Mouse (Mus musculus): ENCODE data around the gene Klf2. TPM values are rescaled to one million over a fixed set of nuclear protein-coding genes. Genes with fewer than 3 reads are reported as not detected.
A peak's percentile ranks its signal among the peaks of the same experiment; 100 is the strongest.

Gene Klf2
- polyA plus RNA-seq, 1 experiment: 22.2 TPM

DNA sequence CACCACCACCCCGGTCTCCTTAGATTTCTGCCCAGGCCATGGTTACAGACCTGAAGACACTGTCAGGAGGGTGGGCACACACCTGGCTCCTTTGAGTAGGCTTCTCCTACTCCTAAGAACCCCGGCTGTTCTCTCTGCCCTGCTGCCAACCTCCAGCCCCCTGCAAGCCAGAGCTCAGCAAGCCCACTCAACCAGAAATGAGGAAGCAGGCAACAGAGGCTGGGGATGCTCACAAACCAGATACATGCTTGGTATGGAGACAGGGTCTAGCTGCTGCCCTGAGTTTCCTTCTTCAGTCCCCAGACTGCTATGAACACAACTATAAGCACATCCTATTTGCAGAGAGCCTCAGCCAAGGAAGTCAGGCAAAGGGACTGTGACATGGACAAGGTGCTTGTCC is 29.3 kb downstream of the Klf2 start:
- DNase-seq: no peak
- WGBS: 91% methylated on average over 2 of the region's 2 CpGs
- Histone ChIP-seq H3K36me3 (ENCODE audit: control insufficient read depth, insufficient read depth, low read length) (no peaks in the 10 kb centered on the region), H3K27me3 (replicated peaks; ENCODE audit: control insufficient read depth, insufficient read depth, low read length) (no peaks in the 10 kb centered on the region), H3K4me3 (ENCODE audit: insufficient read depth, low read depth, low read length) (no peak overlapping the region), H3K27ac (ENCODE audit: insufficient read depth, low read depth, low read length) (no peak overlapping the region), H3K4me1 (ENCODE audit: control insufficient read depth, insufficient read depth, low read length) (peaks cover 8% of the 10 kb centered on the region)
- TF ChIP-seq POLR2A (IDR thresholded peaks at IDR 0.05; ENCODE audit: low read depth, low read length) (no peak), CTCF (conservative IDR thresholded peaks at IDR 0.05; ENCODE audit: insufficient read depth, insufficient read length, low read depth, low read length) (no peak)

DNA sequence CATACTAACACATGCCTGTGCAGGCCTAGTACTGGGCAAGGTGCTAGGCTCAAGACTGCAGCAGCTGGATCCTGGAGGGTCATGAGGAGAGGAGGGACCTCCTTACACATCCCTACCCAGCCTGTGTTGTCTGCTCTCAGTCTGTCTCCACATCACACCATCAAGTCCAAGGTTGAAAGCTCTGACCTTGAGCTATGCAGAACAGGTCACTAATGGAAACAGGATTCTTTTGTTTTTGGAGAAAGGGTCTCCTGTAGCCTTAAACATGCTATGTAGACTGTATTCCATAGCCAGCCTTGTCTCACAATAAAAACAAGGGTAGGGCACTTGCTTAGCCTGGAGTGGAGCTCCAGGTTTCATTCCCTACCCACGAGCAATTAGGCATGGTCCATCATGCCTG is 30.1 kb downstream of the Klf2 start:
- 90% methylated on average over 1 of the region's 1 CpGs for WGBS
- DNase-seq: no peak
- no peaks in the 10 kb centered on the region for H3K27me3 ChIP-seq (replicated peaks; ENCODE audit: control insufficient read depth, insufficient read depth, low read length)
- no peak overlapping the region for H3K27ac ChIP-seq (ENCODE audit: insufficient read depth, low read depth, low read length)
- peaks cover 13% of the 10 kb centered on the region for H3K4me1 ChIP-seq (ENCODE audit: control insufficient read depth, insufficient read depth, low read length)
- TF ChIP-seq POLR2A (IDR thresholded peaks at IDR 0.05; ENCODE audit: low read depth, low read length) (no peak), CTCF (conservative IDR thresholded peaks at IDR 0.05; ENCODE audit: insufficient read depth, insufficient read length, low read depth, low read length) (no peak)
- H3K4me3 ChIP-seq (ENCODE audit: insufficient read depth, low read depth, low read length): no peak overlapping the region
- no peaks in the 10 kb centered on the region for H3K36me3 ChIP-seq (ENCODE audit: control insufficient read depth, insufficient read depth, low read length)

DNA sequence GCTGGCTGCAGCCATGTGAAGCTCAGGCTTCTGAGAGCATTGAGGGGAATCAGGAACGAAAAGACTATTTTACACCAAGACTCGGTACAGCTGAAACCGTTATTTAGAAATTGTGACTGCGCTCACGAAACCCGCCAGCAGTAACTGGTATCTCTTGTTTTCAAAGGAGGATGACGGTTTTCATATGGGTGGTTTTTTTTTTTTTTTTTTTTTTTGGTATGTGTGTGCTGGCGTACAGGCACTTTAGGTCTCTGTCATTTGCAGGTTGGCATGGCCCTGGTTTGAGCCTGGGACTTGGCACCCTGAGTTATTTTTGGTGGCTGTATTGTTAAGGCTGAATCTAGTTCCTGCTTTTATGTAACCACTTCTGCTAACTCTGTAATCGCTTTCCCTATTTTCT is 31.0 kb downstream of the Klf2 start:
- no peaks in the 10 kb centered on the region for H3K27me3 ChIP-seq (replicated peaks; ENCODE audit: control insufficient read depth, insufficient read depth, low read length)
- H3K4me1 ChIP-seq (ENCODE audit: control insufficient read depth, insufficient read depth, low read length): peaks cover 15% of the 10 kb centered on the region
- 86% methylated on average over 9 of the region's 9 CpGs for WGBS
- DNase-seq: no peak
- no peak for TF ChIP-seq POLR2A (IDR thresholded peaks at IDR 0.05; ENCODE audit: low read depth, low read length)
- TF ChIP-seq CTCF (conservative IDR thresholded peaks at IDR 0.05; ENCODE audit: insufficient read depth, insufficient read length, low read depth, low read length): no peak
- H3K36me3 ChIP-seq (ENCODE audit: control insufficient read depth, insufficient read depth, low read length): no peaks in the 10 kb centered on the region
- H3K27ac ChIP-seq (ENCODE audit: insufficient read depth, low read depth, low read length): no peak overlapping the region
- no peak overlapping the region for H3K4me3 ChIP-seq (ENCODE audit: insufficient read depth, low read depth, low read length)

DNA sequence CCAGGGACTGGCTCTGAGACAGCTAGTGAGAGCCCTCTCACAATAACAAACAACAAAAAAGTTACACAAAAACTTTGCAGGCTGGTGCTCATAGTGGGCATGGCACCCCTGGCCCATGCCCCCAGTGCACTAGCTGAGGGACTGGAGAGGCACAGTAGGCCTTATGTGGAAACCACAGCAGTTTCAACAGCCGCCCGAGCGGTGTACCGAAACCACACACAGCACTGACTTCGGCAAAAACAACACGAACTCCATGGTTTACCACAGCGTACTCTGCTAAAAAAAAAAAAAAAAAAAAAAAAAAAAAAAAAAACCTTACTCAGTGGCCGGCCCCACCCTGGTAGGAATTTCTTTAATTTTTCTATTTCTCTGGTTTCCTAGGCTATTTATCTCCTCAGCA is 31.9 kb downstream of the Klf2 start:
- DNase-seq: peak; percentile 23
- no peaks in the 10 kb centered on the region for H3K36me3 ChIP-seq (ENCODE audit: control insufficient read depth, insufficient read depth, low read length)
- TF ChIP-seq CTCF (conservative IDR thresholded peaks at IDR 0.05; ENCODE audit: insufficient read depth, insufficient read length, low read depth, low read length) (no peak), POLR2A (IDR thresholded peaks at IDR 0.05; ENCODE audit: low read depth, low read length) (no peak)
- peaks cover 15% of the 10 kb centered on the region for H3K4me1 ChIP-seq (ENCODE audit: control insufficient read depth, insufficient read depth, low read length)
- WGBS: 84% methylated on average over 8 of the region's 8 CpGs
- no peak overlapping the region for H3K4me3 ChIP-seq (ENCODE audit: insufficient read depth, low read depth, low read length)
- H3K27me3 ChIP-seq (replicated peaks; ENCODE audit: control insufficient read depth, insufficient read depth, low read length): no peaks in the 10 kb centered on the region
- no peak overlapping the region for H3K27ac ChIP-seq (ENCODE audit: insufficient read depth, low read depth, low read length)

DNA sequence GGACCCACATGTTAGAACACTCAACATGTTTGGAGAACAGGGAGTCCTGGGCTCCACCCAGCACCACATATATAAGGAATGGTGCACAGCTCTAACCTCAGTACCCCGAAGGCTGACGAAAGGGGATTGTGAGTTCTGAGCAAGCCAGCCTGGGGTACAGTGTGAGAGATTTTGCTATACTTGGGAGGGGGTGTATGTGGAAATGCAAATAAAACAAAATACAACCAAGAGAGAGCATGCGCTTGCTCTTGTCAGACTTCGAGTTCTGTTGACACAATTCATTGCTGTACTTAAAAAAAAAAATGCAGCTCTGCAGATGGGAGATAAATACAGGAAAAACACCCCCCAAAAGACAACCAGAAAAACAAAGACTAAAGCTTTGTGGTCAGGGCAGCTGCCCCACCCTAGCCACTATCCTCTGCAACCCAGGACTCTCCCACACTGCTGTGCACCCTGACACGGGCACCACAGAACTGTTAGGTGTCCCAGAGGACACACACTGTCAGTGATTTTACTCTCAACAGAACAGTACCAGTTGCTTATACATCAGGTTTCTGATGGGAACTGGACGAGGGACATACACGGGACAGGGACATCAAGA is 32.7 kb downstream of the Klf2 start:
- no peaks in the 10 kb centered on the region for H3K27me3 ChIP-seq (replicated peaks; ENCODE audit: control insufficient read depth, insufficient read depth, low read length)
- no peak for TF ChIP-seq CTCF (conservative IDR thresholded peaks at IDR 0.05; ENCODE audit: insufficient read depth, insufficient read length, low read depth, low read length)
- no peak for TF ChIP-seq POLR2A (IDR thresholded peaks at IDR 0.05; ENCODE audit: low read depth, low read length)
- H3K4me3 ChIP-seq (ENCODE audit: insufficient read depth, low read depth, low read length): no peak overlapping the region
- H3K4me1 ChIP-seq (ENCODE audit: control insufficient read depth, insufficient read depth, low read length): peaks cover 15% of the 10 kb centered on the region
- H3K36me3 ChIP-seq (ENCODE audit: control insufficient read depth, insufficient read depth, low read length): no peaks in the 10 kb centered on the region
- H3K27ac ChIP-seq (ENCODE audit: insufficient read depth, low read depth, low read length): no peak overlapping the region
- no peak for DNase-seq
- WGBS: 85% methylated on average over 7 of the region's 7 CpGs

DNA sequence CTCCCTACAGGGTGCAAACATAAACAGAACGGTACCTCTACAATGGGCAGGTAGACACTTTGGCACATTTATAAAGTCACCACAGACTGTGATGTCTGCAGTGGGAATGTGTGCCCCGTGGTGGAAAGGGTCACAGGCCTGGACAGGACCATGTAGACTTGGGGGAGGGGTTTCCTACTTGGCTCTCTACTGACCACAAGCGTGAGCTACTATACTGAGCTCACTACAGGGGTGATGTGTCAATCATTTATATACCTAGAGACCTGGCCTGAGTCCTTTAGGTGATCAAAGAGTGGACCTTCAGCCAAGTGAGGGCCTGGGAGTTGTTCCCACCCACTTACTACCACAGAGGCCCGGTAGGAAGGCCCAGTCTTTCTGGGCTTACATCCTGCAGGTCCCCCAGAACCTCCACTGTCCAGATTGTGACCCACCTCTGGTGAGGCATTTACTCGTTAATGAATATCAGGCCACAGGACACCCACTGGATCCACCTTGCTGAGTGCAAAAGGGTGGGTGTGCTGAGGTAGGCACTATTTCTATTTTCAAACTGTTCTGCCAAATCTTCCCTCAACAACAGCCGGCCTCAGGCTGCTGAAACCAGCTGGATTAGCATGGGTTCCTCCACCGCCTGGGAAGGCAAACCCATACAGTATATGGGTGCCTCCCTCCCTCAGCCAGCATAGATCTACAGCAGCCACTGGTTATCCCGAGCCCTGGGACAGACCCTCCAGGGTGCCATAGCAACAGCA is 34.3 kb downstream of the Klf2 start:
- no peak overlapping the region for H3K4me3 ChIP-seq (ENCODE audit: insufficient read depth, low read depth, low read length)
- peaks cover 15% of the 10 kb centered on the region for H3K4me1 ChIP-seq (ENCODE audit: control insufficient read depth, insufficient read depth, low read length)
- WGBS: 38% methylated on average over 8 of the region's 8 CpGs
- H3K36me3 ChIP-seq (ENCODE audit: control insufficient read depth, insufficient read depth, low read length): no peaks in the 10 kb centered on the region
- TF ChIP-seq CTCF (conservative IDR thresholded peaks at IDR 0.05; ENCODE audit: insufficient read depth, insufficient read length, low read depth, low read length): no peak
- no peak for TF ChIP-seq POLR2A (IDR thresholded peaks at IDR 0.05; ENCODE audit: low read depth, low read length)
- peak overlapping the region; percentile 82 for H3K27ac ChIP-seq (ENCODE audit: insufficient read depth, low read depth, low read length)
- DNase-seq: peak; percentile 77
- no peaks in the 10 kb centered on the region for H3K27me3 ChIP-seq (replicated peaks; ENCODE audit: control insufficient read depth, insufficient read depth, low read length)

DNA sequence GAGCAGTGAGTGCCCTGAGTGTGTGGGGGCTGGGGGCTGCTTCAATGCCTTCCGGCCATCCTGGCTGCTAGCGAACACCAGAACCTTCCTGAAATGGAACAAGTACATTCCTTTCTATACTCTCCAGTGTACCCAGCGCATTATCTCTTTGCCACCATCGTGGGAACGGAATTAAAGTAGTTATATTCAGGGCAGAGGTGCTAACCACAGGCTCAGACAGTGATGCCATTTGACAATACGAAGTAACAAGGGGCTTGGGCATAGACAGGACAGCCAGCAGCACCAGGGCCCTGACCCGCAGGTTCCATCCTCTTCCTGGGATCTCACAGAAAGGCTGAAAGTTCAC is 34.8 kb downstream of the Klf2 start:
- H3K27ac ChIP-seq (ENCODE audit: insufficient read depth, low read depth, low read length): peak overlapping the region; percentile 82
- H3K27me3 ChIP-seq (replicated peaks; ENCODE audit: control insufficient read depth, insufficient read depth, low read length): no peaks in the 10 kb centered on the region
- no peaks in the 10 kb centered on the region for H3K36me3 ChIP-seq (ENCODE audit: control insufficient read depth, insufficient read depth, low read length)
- peaks cover 15% of the 10 kb centered on the region for H3K4me1 ChIP-seq (ENCODE audit: control insufficient read depth, insufficient read depth, low read length)
- DNase-seq: no peak
- WGBS: 70% methylated on average over 7 of the region's 7 CpGs
- TF ChIP-seq POLR2A (IDR thresholded peaks at IDR 0.05; ENCODE audit: low read depth, low read length) (no peak), CTCF (conservative IDR thresholded peaks at IDR 0.05; ENCODE audit: insufficient read depth, insufficient read length, low read depth, low read length) (no peak)
- H3K4me3 ChIP-seq (ENCODE audit: insufficient read depth, low read depth, low read length): no peak overlapping the region

All from kidney, adult 2 months (tissue).